Mouse (Mus musculus) frontal cortex, postnatal 14 days (tissue): Measurements from ENCODE around the gene Abi1.
"Not testable (repeated sequence)": the region's sequence is repeated elsewhere in the genome, so short reads cannot be mapped to it uniquely, and the experiment has no call there.

Experiments used
- DNase-seq, 2 experiments: peaks; one replicate each; pipeline ENCODE4 v3.0.0; 2022; ENCODE audit warnings: low spot score in 2 of 2

Gene Abi1

GRCm38 (mm10) chr2:23040001-23040646, at the start of gene Abi1:
Gene Abi1, minus strand, starts transcription at chr2:23040241.
- DNase-seq = peak; percentile 89 to 92

DNA sequence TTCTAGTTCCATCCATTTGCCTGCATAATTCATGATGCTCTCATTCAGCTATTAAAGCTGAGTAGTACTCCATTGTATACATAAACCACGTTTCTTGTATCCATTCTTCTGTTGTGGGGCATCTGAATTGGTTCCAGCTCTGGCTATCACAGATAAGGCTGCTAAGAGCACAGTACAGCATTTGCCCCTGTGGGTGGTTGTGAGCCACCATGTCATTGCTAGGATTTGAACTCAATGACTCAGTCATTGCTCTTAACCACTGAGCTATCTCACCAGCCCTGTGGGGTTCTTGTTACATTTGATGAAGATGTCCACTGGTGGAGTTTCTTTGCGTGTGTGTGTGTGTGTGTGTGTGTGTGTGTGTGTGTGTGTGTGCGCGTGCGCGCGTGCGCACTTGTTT, 44.5 kb upstream of the Abi1 start:
- no peak for DNase-seq

- no peak for DNase-seq
Measured at GRCm38 (mm10) chr2:23078588-23078987, 38.5 kb upstream of the Abi1 start.

- no peak for DNase-seq
Measured at GRCm38 (mm10) chr2:23077693-23078092, 37.7 kb upstream of the Abi1 start.

- no peak for DNase-seq
Measured at GRCm38 (mm10) chr2:23076783-23077182, 36.7 kb upstream of the Abi1 start.

GRCm38 (mm10) chr2:23075846-23076245, 35.8 kb upstream of the Abi1 start:
- DNase-seq = no peak

- DNase-seq = no peak
Measured at GRCm38 (mm10) chr2:23071406-23071805, 31.4 kb upstream of the Abi1 start.

DNA sequence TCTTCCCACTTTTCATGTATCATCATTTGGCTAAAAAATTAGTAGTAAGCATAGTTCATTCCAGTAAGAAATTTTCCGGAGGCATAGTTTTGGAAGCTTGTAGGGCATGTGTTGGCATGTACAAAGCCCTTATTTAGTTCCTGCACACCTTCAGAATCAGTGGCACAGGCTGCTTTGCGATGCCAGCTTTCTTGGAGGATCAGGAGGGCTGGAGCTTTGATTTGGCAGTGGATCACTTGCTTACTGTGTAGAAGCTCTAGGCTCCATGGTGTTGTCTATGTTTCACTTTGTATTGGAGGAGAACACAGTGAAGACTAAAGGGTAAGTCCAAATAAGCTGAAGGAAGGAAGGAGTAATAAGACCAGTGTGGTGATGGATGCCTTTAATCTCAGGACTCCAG, 30.4 kb upstream of the Abi1 start:
- DNase-seq = no peak

DNA sequence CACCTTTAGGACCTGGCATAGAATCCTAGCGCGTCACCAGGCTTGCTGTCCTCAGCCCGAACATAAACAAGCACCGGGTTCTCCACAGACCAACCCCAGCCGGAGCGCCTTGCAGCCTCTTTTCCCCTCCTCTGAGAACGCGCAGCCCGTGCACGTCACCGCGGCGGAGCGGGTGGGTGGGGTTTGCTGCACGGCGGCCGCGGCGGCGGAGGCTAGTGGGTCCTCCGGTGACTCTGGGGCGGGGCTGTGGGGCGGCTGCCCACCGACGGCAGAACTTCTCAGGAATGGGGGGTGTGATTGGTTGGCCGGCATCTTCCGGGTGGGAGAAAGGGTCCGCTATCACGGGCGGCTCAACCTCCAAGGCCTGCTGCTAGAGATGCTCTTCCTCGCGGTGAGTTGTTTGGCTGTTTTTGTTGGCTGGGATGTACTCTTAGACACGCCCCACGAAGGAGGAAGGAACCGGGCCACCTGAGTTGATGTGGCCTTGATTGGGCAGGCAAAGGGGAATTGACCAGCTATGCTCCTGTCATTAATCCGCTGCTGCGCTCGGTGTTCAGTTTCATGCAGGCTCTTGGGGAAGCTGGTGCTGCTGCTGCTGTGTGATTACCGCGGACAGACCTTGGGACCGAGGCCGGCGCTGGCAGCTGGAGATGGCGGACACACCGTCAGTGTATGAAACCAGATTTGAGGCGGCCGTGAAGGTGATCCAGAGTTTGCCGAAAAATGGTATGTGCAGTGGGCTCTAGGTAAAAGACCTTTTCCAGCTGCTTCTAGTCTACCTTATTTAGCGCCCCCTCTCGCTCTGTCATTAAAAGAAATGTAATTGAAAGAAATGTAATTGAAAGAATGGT, 29.1 kb upstream of the Abi1 start:
- peak; percentile 89 to 93 for DNase-seq

- DNase-seq = no peak
Measured at GRCm38 (mm10) chr2:23068370-23068737, 28.3 kb upstream of the Abi1 start.

DNA sequence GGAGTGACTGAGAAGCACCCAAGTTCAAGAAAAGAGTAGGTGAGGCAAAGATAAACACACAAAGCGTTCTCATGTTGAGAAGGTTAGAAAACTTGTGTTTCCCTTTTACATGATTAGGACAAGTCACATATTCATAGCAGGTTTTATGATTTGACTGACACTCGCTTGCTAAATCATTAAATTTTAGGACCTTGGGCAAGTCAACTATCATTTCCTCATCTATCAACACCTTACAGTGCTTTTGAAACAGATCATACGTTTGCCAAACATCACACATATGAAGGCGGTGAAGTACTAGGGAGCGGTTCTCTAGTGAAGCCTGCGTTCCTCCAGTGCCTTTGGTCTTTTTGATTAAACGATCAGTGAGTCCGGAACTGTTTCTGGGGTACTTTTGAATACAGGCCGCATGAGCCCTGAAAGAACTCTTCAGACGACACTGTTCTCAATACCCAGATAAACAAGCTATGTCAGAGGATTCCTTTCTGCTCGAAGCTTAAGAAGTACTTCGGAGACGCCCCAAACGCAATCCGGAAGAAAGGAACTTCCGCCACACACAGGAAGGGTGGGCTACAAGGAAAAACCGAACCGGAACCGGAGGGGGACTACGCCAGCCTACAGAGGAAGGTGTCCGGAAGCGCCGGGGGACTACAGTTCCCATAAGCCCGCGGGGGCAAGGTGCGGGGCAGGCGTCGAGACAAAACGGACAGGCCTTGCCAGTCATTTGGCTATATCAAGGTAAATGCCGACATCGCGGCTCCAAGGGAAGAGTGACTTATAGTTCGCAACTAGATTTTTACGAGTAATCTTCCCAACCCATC, 27.7 kb upstream of the Abi1 start, which contains the start of gene Acbd5:
Gene Acbd5 (plus strand): TSS at position 616 of the 818 bp plus-strand sequence.
- peak; percentile 91 for DNase-seq

GRCm38 (mm10) chr2:23052523-23052922, 12.5 kb upstream of the Abi1 start:
- no peak for DNase-seq

GRCm38 (mm10) chr2:23051890-23052289, 11.8 kb upstream of the Abi1 start:
- no peak for DNase-seq

- no peak for DNase-seq
Measured at GRCm38 (mm10) chr2:23048006-23048405, 8.0 kb upstream of the Abi1 start.

DNA sequence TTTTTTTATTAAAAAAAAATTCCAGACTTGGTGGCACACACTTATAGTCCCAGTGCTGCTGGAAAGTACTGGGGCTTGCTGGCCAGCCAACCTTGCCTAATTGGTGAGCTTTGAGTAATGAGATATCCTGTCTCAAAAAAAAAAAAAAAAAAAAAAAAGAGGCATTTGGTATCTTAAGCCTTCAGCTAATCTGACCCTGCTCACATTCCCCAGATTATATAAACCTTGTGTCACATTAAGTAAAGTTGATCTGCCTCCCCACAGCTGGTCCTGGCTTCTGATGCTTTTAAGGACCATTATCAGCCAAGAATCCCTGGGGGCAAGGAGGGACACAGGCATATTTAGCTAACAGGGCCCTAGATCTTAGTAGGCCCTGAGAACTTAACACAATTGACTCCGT, 5.7 kb upstream of the Abi1 start:
- no peak for DNase-seq

GRCm38 (mm10) chr2:23042189-23042588, 2.1 kb upstream of the Abi1 start:
- DNase-seq = no peak

GRCm38 (mm10) chr2:23041457-23041856, 1.4 kb upstream of the Abi1 start:
- DNase-seq = no peak

- not testable (repeated sequence) for DNase-seq
Measured at GRCm38 (mm10) chr2:23040690-23041089, 649 bp upstream of the Abi1 start.

DNA sequence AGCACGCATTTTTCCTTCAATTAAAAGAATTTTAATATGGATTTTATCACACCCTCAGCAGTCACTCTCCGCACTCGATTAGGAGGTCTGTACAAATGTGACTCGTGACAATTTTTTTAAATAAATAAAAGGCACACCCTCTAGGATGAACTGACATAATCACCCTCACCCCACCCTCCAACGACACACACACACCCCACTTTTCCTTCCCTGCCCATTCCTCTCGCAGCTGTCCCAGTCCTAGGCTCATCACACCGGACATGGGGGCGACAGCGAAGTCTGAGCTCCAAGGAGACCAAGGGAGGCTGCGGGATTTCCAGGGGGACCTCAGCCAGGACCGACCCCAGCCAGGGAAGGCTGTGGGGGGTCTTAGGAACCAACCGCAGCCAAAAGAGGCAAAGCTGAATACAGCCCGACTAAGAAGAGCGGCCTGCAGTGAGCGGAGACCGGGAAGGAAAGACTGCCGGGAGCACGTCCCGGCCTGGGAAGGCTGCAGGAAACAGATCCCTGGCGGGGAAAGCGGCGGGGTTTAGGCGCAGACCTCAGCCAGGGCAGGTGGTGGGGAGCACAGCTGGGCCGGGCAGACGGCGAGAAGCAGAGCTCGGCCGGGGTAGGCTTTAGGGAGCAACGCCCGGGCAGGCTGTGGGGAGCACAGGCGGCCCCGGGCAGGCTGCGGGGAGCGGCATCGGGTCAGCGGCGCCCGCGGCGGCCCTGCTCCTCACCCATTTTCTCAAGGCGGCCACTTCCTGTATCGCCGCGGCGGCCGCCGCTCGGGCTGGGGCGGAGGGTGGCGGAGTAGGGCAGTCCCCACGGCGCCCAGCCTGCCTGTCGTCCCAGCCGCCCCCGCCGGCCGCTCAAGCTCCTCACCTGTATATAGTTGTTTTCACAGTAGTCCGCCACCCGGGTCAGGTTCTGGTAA, 700 bp downstream of the Abi1 start:
- DNase-seq = peak in 1 of 2 experiments; percentile 51

- no peak for DNase-seq
Measured at GRCm38 (mm10) chr2:23035467-23035866, 4.6 kb downstream of the Abi1 start.
